Mouse (Mus musculus) right cerebral cortex, postnatal 25 days (tissue): ENCODE data around the gene Sema3a.
"Not testable (repeated sequence)": the region's sequence is repeated elsewhere in the genome, so short reads cannot be mapped to it uniquely, and the experiment has no call there.

Experiments
- DNase-seq: peaks from one replicate; pipeline ENCODE4 v3.0.0; 2022

Sema3a gene

DNA sequence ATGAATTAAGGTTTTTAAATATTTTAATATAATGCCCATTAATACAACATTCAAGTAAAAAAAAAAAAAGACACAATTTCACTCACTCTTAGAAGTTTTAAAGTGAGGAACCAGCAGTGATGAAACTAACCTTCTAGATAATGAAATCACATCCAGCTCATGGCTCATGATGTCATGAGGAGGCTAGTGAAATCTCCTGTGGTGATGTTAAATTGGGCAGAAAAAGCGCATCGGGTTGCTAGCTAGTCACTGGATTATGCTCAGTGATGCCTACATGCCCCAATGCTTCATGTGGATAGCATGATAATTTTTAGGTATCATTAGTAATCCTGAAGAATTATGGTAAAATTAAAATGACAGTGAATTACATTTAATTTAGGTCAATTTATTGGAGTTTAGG, 453.9 kb downstream of the Sema3a start:
- DNase-seq: no peak

DNA sequence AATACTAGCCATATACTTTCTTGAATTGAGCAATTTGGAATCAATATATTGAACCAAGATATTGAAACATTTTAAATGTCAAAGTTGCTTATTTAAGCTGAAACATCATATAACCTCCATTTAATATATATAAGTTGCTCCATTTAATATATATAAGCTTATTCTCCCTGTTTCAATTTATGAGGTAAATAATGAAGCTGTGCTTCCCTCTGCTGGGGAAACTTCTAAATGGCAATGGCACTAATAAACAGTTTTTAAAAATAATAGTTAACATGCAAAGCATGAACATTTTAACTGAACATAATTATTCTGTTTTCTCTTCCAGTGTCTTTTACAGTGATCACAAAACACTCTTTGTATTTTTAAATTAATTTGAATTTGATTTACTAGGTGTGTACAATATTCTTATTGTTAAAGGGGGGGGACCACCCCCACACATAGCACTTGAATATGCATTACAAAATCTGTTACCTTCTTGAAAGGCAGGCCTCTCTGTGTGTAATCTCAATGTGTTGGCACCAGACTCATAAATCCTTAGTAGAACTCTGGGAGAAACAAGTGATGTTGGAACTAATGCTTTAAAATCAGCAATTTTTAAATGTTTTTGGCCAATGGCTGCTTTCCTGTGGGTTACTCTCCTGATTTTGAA, 460.5 kb downstream of the Sema3a start:
- DNase-seq: no peak

DNA sequence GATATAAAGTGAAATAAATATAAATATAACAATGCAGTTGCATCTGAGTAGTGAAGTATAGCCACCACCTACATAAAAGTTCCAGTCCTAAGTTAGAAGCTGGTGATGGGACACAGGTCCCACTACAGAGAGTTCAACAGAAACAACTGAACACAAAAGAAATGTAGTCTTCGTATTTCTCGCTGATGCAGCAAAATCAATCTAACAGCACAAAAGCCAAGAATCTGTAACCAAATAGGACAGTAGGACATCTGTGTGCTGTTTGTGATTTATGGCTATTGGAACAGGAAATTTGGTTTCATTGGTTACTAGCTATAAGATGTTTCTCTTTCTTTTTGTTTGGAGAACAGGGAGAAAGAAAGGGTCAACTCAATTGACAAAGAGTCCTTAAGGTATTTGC, 469.2 kb downstream of the Sema3a start:
- DNase-seq: no peak

DNA sequence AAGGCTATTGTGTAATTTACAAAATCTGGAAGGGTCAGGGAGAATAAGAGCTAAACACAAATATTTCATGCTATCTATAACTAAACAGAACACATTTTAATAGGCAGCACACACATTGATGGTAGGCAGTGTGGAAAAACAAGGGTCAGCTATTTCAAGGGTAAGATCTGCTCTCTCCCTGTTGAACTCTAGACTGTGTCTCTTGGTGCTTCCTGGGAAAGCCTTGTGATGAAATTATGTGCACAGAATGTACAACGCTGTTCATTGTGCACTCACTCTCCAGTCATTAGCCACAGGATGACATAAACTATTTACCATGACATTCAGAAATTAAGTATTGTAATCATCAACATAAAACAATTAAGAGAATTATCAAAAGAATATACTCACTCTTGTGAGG, 486.4 kb downstream of the Sema3a start:
- no peak for DNase-seq

DNA sequence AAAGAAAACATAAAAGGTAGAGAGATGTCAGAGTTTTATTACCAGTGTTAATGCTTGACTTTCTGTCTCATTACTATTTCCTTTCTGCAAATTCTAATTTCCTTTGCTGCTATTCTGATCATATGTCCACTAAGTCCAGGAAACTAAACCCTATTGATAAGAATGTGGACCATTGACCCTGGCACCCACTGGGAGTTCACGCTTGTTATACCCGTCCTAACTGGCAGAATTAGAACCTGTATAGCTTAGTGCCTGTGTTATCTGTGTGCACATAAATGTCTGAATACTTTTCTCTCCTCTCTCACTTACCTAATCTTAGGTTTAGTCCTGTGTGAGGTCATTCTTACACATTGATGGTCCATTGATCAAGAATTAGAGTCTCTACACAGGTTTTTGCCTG, 486.9 kb downstream of the Sema3a start:
- DNase-seq: no peak

DNA sequence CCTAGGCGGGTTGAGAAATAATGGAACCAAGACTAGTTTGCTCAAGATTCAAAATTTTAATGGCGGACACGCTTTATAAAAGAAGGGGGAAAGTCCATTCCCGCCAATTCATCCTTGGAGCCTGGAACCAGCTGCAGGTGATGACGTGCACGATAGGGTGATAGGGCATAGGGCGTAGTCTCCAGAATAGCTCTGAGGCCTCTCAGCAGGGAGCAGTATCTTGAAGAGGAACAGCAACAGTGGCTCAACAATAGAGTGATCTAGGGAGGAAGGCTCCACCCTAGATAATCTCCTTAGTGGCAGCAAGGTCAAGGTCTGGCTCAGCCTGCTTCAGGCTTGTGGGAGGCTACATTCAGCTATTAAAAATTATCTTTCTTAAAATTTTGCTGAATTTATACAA, 489.4 kb downstream of the Sema3a start:
- not testable (repeated sequence) for DNase-seq

DNA sequence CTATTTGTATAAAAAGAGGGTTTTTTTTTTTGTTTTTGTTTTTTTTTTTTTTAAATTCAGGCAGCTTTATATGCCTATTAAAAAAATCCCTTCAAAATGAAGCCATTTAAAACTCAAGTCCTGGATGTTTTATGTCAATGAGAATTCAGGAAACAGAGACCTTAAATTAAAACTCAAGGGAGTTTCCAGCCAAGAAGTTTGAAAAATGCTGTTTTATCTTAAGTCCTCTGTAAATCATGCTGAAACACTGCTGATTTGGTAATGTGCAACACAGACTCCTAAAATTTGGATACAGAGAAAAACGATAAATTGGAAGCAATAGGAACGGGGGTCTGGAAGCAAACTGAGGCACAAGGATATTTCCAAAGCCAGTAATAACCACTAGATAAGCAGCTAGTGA, 490.7 kb downstream of the Sema3a start:
- no peak for DNase-seq

DNA sequence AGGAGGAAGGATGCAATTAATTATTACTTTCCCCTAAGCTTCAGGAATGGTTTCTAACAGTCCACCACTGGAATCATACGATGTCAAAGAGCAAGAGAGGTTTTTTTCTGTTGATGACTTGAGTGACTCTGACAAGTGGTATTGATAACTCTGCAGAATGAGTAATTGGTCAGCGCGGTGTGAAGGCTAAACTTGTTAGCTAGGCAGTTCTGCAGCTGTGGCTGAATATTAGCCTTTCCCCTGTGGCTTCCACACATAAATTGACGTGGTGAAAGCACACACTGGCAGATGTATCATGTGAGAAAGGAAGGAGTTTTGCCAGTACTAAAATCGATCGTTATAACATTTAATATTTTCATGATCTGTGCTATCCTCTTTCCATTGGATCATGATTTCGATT, 497.4 kb downstream of the Sema3a start:
- no peak for DNase-seq

DNA sequence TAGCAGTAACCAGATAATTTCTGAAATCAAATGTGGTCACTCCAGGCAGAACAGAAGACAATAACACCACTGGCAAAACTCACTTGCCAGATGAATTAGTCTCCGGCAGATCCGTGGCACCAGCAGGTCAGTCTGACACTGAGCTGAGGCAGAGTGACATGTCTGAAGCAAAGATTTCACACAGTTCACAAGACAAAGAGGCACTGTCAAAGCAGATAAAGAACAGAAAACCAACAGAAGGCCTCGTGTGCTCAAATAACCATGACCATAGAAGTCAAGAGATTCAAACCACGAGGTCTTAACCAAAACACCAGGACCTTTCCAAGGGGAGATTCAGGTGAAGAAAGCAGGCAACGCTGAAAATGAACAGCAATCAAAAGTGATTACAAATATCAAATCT, 499.5 kb downstream of the Sema3a start:
- no peak for DNase-seq

DNA sequence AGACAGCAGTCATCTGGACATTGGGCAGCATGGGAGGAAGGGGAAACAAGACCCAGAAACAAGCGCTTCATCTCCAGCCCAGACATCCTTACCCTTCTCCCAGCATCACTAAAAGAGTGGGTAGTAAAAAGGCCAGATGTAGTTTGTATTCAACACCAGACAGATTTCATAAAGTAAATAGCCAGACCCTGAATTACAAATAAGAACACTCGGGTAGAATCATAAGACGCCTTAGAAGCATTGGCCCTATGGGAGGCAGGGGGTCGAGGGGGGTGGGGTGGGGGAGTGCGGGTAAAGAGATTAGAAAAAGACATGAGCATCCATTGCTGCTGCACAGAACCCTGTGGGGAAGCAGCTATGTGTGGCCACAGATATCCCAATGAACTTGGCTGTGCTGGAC, 500.9 kb downstream of the Sema3a start:
- DNase-seq: no peak

DNA sequence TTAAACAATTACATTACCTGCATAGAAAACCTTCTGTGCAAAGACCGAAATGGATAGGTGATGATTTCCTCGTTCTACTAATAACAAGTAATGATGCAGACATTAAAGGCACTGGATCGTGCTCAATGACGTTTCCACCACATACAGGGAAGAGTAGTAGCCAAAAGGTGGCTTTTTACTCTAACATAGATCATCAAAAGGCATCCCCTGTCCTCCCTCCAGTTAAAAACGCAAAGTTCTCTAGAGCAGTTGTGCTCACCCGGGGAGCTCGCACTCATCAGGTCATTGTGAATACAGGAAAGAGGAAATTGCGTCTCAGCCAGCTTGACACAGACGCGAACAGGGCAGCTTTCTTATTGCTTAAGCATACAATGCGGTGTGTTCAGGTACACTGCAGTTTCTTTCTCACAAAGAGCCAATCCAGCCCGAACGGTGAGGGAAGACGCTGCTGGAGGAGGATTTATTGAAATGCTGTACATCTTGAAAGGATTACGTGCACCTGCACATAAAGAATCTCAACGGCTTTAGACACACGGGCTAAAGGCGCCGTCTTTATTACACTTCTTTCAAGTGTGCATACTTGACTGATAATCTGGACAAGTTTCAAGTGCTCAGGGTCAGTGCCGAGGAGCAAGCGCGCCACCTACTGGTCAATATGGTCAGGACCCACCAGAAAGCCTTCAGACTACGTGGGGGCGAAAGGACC, 503.5 kb downstream of the Sema3a start:
- DNase-seq: peak; percentile 76

DNA sequence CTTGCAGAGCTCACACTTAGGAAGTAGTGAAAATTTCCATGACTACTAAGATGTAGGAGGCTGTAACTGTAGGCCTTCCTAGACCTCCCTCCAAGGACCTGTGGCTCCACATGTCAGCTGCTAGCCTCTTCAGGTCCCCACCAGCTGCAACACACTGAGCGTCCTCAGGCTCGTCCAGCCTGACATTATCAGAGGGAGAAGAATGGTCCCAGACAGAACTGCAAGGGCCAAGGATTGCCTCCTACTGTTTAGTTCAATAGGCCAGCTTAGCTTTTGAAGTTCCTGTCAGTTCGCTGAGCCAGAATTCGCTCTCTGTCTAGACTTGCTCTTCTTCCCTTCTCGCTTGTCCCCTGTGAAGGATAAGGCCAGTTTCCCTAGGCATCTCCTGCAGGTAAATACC, 504.7 kb downstream of the Sema3a start:
- DNase-seq: no peak

DNA sequence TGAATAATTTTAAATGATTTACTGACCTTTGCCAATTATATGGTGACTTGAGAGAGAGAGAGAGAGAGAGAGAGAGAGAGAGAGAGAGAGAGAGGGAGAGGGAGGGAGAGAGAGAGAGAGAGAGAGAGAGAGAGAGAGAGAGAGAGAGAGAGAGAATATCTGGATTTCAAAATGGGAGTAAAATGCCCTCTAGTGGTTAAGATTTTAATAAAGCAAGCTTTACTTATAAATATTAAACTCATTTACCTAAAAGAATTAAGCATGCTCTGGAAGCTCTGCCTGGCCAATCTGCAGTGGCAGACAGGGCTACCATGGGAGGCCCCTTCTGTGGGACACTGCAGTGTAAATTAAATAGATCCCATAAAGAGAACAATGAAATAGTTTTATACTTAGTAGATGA, 505.5 kb downstream of the Sema3a start:
- no peak for DNase-seq

DNA sequence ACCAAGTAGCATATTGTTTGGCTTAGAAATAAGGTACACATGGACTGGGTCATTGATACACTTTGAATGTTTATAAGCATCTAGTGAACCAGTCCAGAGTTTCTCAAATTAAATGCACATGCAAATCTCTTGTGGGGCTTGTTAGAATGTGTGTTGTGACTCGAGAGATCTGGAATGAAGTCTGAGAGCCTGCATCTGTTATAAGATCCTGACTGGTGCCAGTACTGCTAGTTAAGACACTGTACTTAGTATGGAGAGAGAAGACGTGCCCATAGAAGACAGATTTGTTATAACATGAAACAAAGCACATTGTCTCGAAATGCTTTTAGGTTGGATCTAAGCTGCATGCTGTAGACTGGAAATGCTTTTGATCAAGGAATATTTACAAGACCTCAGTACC, 511.0 kb downstream of the Sema3a start:
- no peak for DNase-seq
